Mouse (Mus musculus) neural tube, embryonic 11.5 days (tissue): ENCODE measurements around the gene Rnf144b. TPM values are rescaled to one million over a fixed set of nuclear protein-coding genes. Genes with fewer than 3 reads are reported as not detected.

ENCODE experiments used
- ATAC-seq: fragments of 200-750 bp; cut with Nextera tagmentation; 2 replicates; pipeline ENCODE4 v1.8.0; 2017; ENCODE audit warnings: moderate number of reproducible peaks, mild to moderate bottlenecking, moderate TSS enrichment, moderate library complexity; ENCODE audit not compliant: insufficient read depth, low FRiP score, low TSS enrichment
- DNase-seq: peaks from one replicate; pipeline ENCODE4 v3.0.0-alpha.2; 2015; ENCODE audit warnings: low spot score
- H3K27ac ChIP-seq: fragments of 300-500 bp; sonication (generic); 2 replicates; pipeline ENCODE4 v1.5.1; 2014; ENCODE audit warnings: low read depth, mild to moderate bottlenecking, low read length
- H3K27me3 ChIP-seq: fragments of 300-500 bp; sonication (generic); 2 replicates; pipeline ENCODE4 v1.6.1; 2014; ENCODE audit warnings: mild to moderate bottlenecking, low read length, mixed read lengths; ENCODE audit not compliant: control insufficient read depth, insufficient read depth
- H3K36me3 ChIP-seq: fragments of 300-500 bp; sonication (generic); 2 replicates; pipeline ENCODE4 v1.6.1; 2014; ENCODE audit warnings: mild to moderate bottlenecking, low read length, moderate library complexity, mixed read lengths; ENCODE audit not compliant: control insufficient read depth, insufficient read depth
- H3K4me1 ChIP-seq: fragments of 300-500 bp; sonication (generic); 2 replicates; pipeline ENCODE4 v1.6.1; 2014; ENCODE audit warnings: low read length, mixed read lengths; ENCODE audit not compliant: control insufficient read depth, insufficient read depth
- H3K4me2 ChIP-seq: fragments of 300-500 bp; sonication (generic); 2 replicates; pipeline ENCODE4 v1.6.1; 2014; ENCODE audit warnings: low read depth, mild to moderate bottlenecking, moderate library complexity
- H3K4me3 ChIP-seq: fragments of 300-500 bp; sonication (generic); 2 replicates; pipeline ENCODE4 v1.5.1; 2014; ENCODE audit warnings: low read depth, low read length
- H3K9ac ChIP-seq: fragments of 300-500 bp; sonication (generic); 2 replicates; pipeline ENCODE4 v1.6.1; 2014; ENCODE audit warnings: mild to moderate bottlenecking, low read length
- H3K9me3 ChIP-seq: fragments of 300-500 bp; sonication (generic); 2 replicates; pipeline ENCODE4 v1.6.1; 2016; ENCODE audit warnings: low read length; ENCODE audit not compliant: control insufficient read depth
- WGBS: fragments of 180-500 bp; shearing (Covaris S2); extraction: QIAGEN DNeasy Blood & Tissue Kit; methylation state at CpG from one replicate; pipeline ENCODE4 v1.1.7; 2014; 5-methylcytosine and 5-hydroxymethylcytosine counted together
- polyA plus RNA-seq: library from polyadenylated mRNA; unstranded; fragments of >200 nt; fragmentation: Nextera tagmentation; extraction: Ambion mirVana; gene quantifications from 2 replicates; pipeline ENCODE4 v1.2.1, GENCODE M21; 2014

The Rnf144b gene
- polyA plus RNA-seq, 1 experiment from 2014 or later, result 2.4 TPM

- no peak overlapping the region for H3K27ac ChIP-seq
- no peaks in the 10 kb centered on the region for H3K4me1 ChIP-seq
- no peak for ATAC-seq
- 92% methylated on average over 6 of the region's 6 CpGs for WGBS
- H3K27me3 ChIP-seq, result no peaks in the 10 kb centered on the region
- H3K36me3 ChIP-seq, result no peaks in the 10 kb centered on the region
- no peak overlapping the region for H3K4me2 ChIP-seq
- H3K9ac ChIP-seq, result no peak overlapping the region
- no peaks in the 10 kb centered on the region for H3K9me3 ChIP-seq
- DNase-seq, result no peak
- no peak overlapping the region for H3K4me3 ChIP-seq
These were observed 121.1 kb downstream of the Rnf144b start for GRCm38 (mm10) chr13:47243569-47243968.

GRCm38 (mm10) chr13:47244771-47245170 lies 122.3 kb downstream of the Rnf144b start:
- ATAC-seq, result no peak
- Histone ChIP-seq H3K4me1 (no peaks in the 10 kb centered on the region), H3K4me2 (no peak overlapping the region), H3K36me3 (no peaks in the 10 kb centered on the region), H3K9me3 (no peaks in the 10 kb centered on the region), H3K27ac (no peak overlapping the region), H3K9ac (no peak overlapping the region), H3K4me3 (no peak overlapping the region), H3K27me3 (no peaks in the 10 kb centered on the region)
- DNase-seq, result no peak
- WGBS, result 86% methylated on average over 11 of the region's 11 CpGs

- DNase-seq (no peak), ATAC-seq (no peak)
- Histone ChIP-seq H3K27ac (no peak overlapping the region), H3K4me2 (no peak overlapping the region), H3K4me3 (no peak overlapping the region), H3K4me1 (no peaks in the 10 kb centered on the region), H3K9me3 (no peaks in the 10 kb centered on the region), H3K36me3 (no peaks in the 10 kb centered on the region), H3K9ac (no peak overlapping the region), H3K27me3 (no peaks in the 10 kb centered on the region)
- WGBS, result 90% methylated on average over 10 of the region's 10 CpGs
These were observed 124.0 kb downstream of the Rnf144b start for GRCm38 (mm10) chr13:47246459-47246858.

- 71% methylated on average over 13 of the region's 13 CpGs for WGBS
- no peak for DNase-seq
- no peak overlapping the region for H3K27ac ChIP-seq
- no peaks in the 10 kb centered on the region for H3K4me1 ChIP-seq
- no peak for ATAC-seq
- H3K9ac ChIP-seq, result no peak overlapping the region
- H3K27me3 ChIP-seq, result no peaks in the 10 kb centered on the region
- no peak overlapping the region for H3K4me2 ChIP-seq
- no peaks in the 10 kb centered on the region for H3K36me3 ChIP-seq
- no peaks in the 10 kb centered on the region for H3K9me3 ChIP-seq
- H3K4me3 ChIP-seq, result no peak overlapping the region
These were observed 124.8 kb downstream of the Rnf144b start for GRCm38 (mm10) chr13:47247156-47247800.

- WGBS, result 79% methylated on average over 8 of the region's 8 CpGs
- ATAC-seq (no peak), DNase-seq (no peak)
- H3K27me3 ChIP-seq, result no peaks in the 10 kb centered on the region
- no peak overlapping the region for H3K4me2 ChIP-seq
- no peaks in the 10 kb centered on the region for H3K36me3 ChIP-seq
- no peak overlapping the region for H3K9ac ChIP-seq
- H3K4me3 ChIP-seq, result no peak overlapping the region
- no peaks in the 10 kb centered on the region for H3K4me1 ChIP-seq
- no peak overlapping the region for H3K27ac ChIP-seq
- H3K9me3 ChIP-seq, result no peaks in the 10 kb centered on the region
These were observed 126.0 kb downstream of the Rnf144b start for GRCm38 (mm10) chr13:47248289-47249010.

GRCm38 (mm10) chr13:47250615-47251014 lies 128.2 kb downstream of the Rnf144b start:
- ATAC-seq (no peak), DNase-seq (no peak)
- no peak overlapping the region for H3K27ac ChIP-seq
- H3K27me3 ChIP-seq, result no peaks in the 10 kb centered on the region
- H3K4me2 ChIP-seq, result no peak overlapping the region
- H3K9me3 ChIP-seq, result no peaks in the 10 kb centered on the region
- H3K36me3 ChIP-seq, result no peaks in the 10 kb centered on the region
- H3K4me3 ChIP-seq, result no peak overlapping the region
- H3K4me1 ChIP-seq, result no peaks in the 10 kb centered on the region
- WGBS, result 84% methylated on average over 1 of the region's 1 CpGs
- no peak overlapping the region for H3K9ac ChIP-seq

- Histone ChIP-seq H3K36me3 (no peaks in the 10 kb centered on the region), H3K9me3 (no peaks in the 10 kb centered on the region), H3K27ac (no peak overlapping the region), H3K4me1 (no peaks in the 10 kb centered on the region), H3K4me3 (no peak overlapping the region), H3K4me2 (no peak overlapping the region), H3K27me3 (no peaks in the 10 kb centered on the region), H3K9ac (no peak overlapping the region)
- WGBS, result 92% methylated on average over 2 of the region's 2 CpGs
- ATAC-seq (no peak), DNase-seq (no peak)
These were observed 128.8 kb downstream of the Rnf144b start for GRCm38 (mm10) chr13:47251114-47251764.

- Histone ChIP-seq H3K9me3 (no peaks in the 10 kb centered on the region), H3K4me2 (no peak overlapping the region), H3K9ac (no peak overlapping the region), H3K4me1 (no peaks in the 10 kb centered on the region), H3K36me3 (no peaks in the 10 kb centered on the region), H3K27me3 (no peaks in the 10 kb centered on the region), H3K4me3 (no peak overlapping the region), H3K27ac (no peak overlapping the region)
- ATAC-seq, result no peak
- DNase-seq, result no peak
- 80% methylated on average over 5 of the region's 5 CpGs for WGBS
These were observed 131.3 kb downstream of the Rnf144b start for GRCm38 (mm10) chr13:47253711-47254110.

- no peaks in the 10 kb centered on the region for H3K9me3 ChIP-seq
- H3K27ac ChIP-seq, result no peak overlapping the region
- no peaks in the 10 kb centered on the region for H3K27me3 ChIP-seq
- DNase-seq (no peak), ATAC-seq (no peak)
- 74% methylated on average over 4 of the region's 4 CpGs for WGBS
- no peaks in the 10 kb centered on the region for H3K36me3 ChIP-seq
- H3K4me3 ChIP-seq, result no peak overlapping the region
- H3K4me1 ChIP-seq, result no peaks in the 10 kb centered on the region
- H3K4me2 ChIP-seq, result no peak overlapping the region
- no peak overlapping the region for H3K9ac ChIP-seq
These were observed 136.8 kb downstream of the Rnf144b start for GRCm38 (mm10) chr13:47259297-47259696.
